In the genomic region with DNA sequence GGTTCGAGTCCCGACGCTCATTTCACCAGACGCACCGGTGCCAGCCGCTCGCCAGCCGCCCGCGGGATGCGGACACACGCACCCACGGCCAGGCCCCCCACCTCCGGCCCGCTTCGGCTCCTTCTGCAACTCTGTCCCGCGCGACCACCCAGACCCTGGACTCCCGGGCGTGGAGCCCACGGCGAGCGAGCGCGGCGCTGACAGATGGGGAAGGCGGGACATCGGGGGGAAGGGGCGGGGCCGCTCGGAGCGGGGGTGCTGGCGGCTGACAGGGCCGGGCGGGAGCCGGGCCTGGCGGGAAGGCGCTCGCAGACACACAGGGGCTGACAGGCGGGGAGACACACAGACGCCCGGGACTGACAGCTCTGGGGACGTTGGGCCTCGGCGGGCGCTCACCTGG, we compare ENCODE assay signal across 8 mouse cellular contexts. TPM values are rescaled to one million over a fixed set of nuclear protein-coding genes. Genes with fewer than 3 reads are reported as not detected.
DNase-seq lines count a peak whose midpoint lies in the region; ATAC-seq and TF ChIP-seq lines count a peak whose summit lies in the region.

No protein-coding gene starts in this region.

- peaks cover 6% of the 10 kb centered on the region for H3K4me1 ChIP-seq in hindbrain, embryonic 14.5 days (replicated peaks; ENCODE audit: control insufficient read depth, insufficient read depth, low read length)

- under 1% methylated on average over 35 of the region's 47 CpGs for WGBS in hindbrain, embryonic 14.5 days

- POLR2A ChIA-PET in Patski (lab: Charles Lee): interaction anchor here (1.3 kb wide), 1 partner anchor 12 kb away, joined by 3 read pairs; no protein-coding TSS in a partner anchor

- H3K36me3 ChIP-seq in hindbrain, embryonic 14.5 days (replicated peaks; ENCODE audit: control insufficient read depth, insufficient read depth): no peaks in the 10 kb centered on the region

- peak overlapping the region; percentile 89 for H3K4me3 ChIP-seq in hindbrain, embryonic 14.5 days (replicated peaks; ENCODE audit: low read length)

- peak overlapping the region; percentile 99 for H3K27ac ChIP-seq in hindbrain, embryonic 14.5 days

- no peak for DNase-seq in Patski (ENCODE audit: low read depth, low spot score)
- peak; percentile 91 to 93 for DNase-seq in cerebellum, postnatal 10 days
- DNase-seq in frontal cortex, postnatal 14 days (ENCODE audit: low spot score in 2 of 2): peak; percentile 34 to 60
- peak; percentile 68 for DNase-seq in hindbrain, embryonic 14.5 days (ENCODE audit: low spot score)
- peak; percentile 54 to 70 for DNase-seq in left cerebral cortex, adult 18-20 months (ENCODE audit: low spot score in 2 of 2)
- peak; percentile 79 to 84 for DNase-seq in lung, postnatal 4 days
- peak; percentile 50 for DNase-seq in retina, postnatal 7 days (ENCODE audit: low read depth, low spot score)
- peak; percentile 74 for DNase-seq in urinary bladder, postnatal 14 days (ENCODE audit: low spot score)

- peak overlapping the region; percentile 69 for H3K4me2 ChIP-seq in hindbrain, embryonic 14.5 days (replicated peaks)

- CTCF ChIA-PET in Patski (lab: Charles Lee): interaction anchor here (1.3 kb wide), 1 partner anchor 23 kb away, joined by 4 read pairs; no protein-coding TSS in a partner anchor

- peak overlapping the region; percentile 99 for H3K9ac ChIP-seq in hindbrain, embryonic 14.5 days

- no peaks in the 10 kb centered on the region for H3K27me3 ChIP-seq in Patski
- no peaks in the 10 kb centered on the region for H3K27me3 ChIP-seq in hindbrain, embryonic 14.5 days (ENCODE audit: control insufficient read depth, insufficient read depth, low read length)

- peak; percentile 90 for ATAC-seq in Patski
- peak; percentile 90 for ATAC-seq in hindbrain, embryonic 14.5 days (ENCODE audit: low FRiP score)

- no peak for TF ChIP-seq CTCF in Patski (IDR thresholded peaks at IDR 0.05)

- in situ Hi-C loops in Patski (cut with MboI; ENCODE audit: low pct_unique_long_range_greater_than_20kb): no loop called here

- H3K9me3 ChIP-seq in hindbrain, embryonic 14.5 days (ENCODE audit: control insufficient read depth, low read length): no peaks in the 10 kb centered on the region

RNA-seq across cellular contexts. Expression of gene Zhx3, which starts 0.4 kb away (rescaled TPM):
- polyA plus RNA-seq in Patski (2021): 14.6 TPM
- polyA plus RNA-seq in hindbrain, embryonic 14.5 days (2014; fragmentation: Nextera tagmentation; extraction: Ambion mirVana): 17.9 and 19.6 TPM in 2 replicates
- total RNA-seq in left cerebral cortex, adult 18-20 months (2021): 10 to 100 TPM; 64.4 to 70.2 TPM

RNA-seq across cellular contexts. Expression of gene Lpin3, which starts 8.1 kb away (rescaled TPM):
- polyA plus RNA-seq in Patski (2021): 2.3 TPM
- polyA plus RNA-seq in hindbrain, embryonic 14.5 days (2014; fragmentation: Nextera tagmentation; extraction: Ambion mirVana): 0.22 and 0.66 TPM in 2 replicates
- under 1 TPM; 0.53 to 0.87 TPM for total RNA-seq in left cerebral cortex, adult 18-20 months (2021)

RNA-seq across cellular contexts. Expression of gene Emilin3, which starts 39.7 kb away (rescaled TPM):
- polyA plus RNA-seq in Patski (2021): not detected
- 0.52 and 0.55 TPM in 2 replicates for polyA plus RNA-seq in hindbrain, embryonic 14.5 days (2014; fragmentation: Nextera tagmentation; extraction: Ambion mirVana)
- total RNA-seq in left cerebral cortex, adult 18-20 months (2021): under 1 TPM in 1 of 2 experiments, not detected in 1; 0.26 TPM
